Mouse (Mus musculus) lung, embryonic 14.5 days (tissue): Measurements from ENCODE around the gene Ocel1. TPM values are rescaled to one million over a fixed set of nuclear protein-coding genes. Genes with fewer than 3 reads are reported as not detected.

Source experiments
- ATAC-seq: fragments of 200-750 bp; cut with Nextera tagmentation; 2 replicates; pipeline ENCODE4 v1.8.0; 2017; ENCODE audit warnings: mild to moderate bottlenecking, moderate TSS enrichment, moderate library complexity; ENCODE audit not compliant: insufficient read depth
- DNase-seq: peaks from one replicate; pipeline ENCODE4 v3.0.0-alpha.2; 2015
- H3K27ac ChIP-seq: fragments of 300-500 bp; sonication (generic); 2 replicates; pipeline ENCODE4 v1.5.1; 2014; ENCODE audit warnings: low read depth, mild to moderate bottlenecking, moderate library complexity
- H3K27me3 ChIP-seq: fragments of 300-500 bp; sonication (generic); 2 replicates; pipeline ENCODE4 v1.6.1; 2014; ENCODE audit warnings: low read length, control low read depth; ENCODE audit not compliant: insufficient read depth
- H3K36me3 ChIP-seq: fragments of 300-500 bp; sonication (generic); 2 replicates; pipeline ENCODE4 v1.6.1; 2014; ENCODE audit warnings: control low read depth; ENCODE audit not compliant: insufficient read depth
- H3K4me1 ChIP-seq: fragments of 300-500 bp; sonication (generic); 2 replicates; pipeline ENCODE4 v1.6.1; 2014; ENCODE audit warnings: antibody characterized with exemption, control low read depth; ENCODE audit not compliant: insufficient read depth
- H3K4me2 ChIP-seq: fragments of 300-500 bp; sonication (generic); 2 replicates; pipeline ENCODE4 v1.6.1; 2014; ENCODE audit warnings: mild to moderate bottlenecking
- H3K4me3 ChIP-seq: fragments of 300-500 bp; sonication (generic); 2 replicates; pipeline ENCODE4 v1.5.1; 2014; ENCODE audit warnings: low read depth, low read length
- H3K9ac ChIP-seq: fragments of 300-500 bp; sonication (generic); 2 replicates; pipeline ENCODE4 v1.6.1; 2014
- H3K9me3 ChIP-seq: fragments of 300-500 bp; sonication (generic); 2 replicates; pipeline ENCODE4 v1.6.1; 2016; ENCODE audit warnings: low read depth, low read length, control low read depth
- CTCF ChIP-seq: IDR thresholded peaks from 2 replicates; pipeline ENCODE4 v1.5.1; 2016; ENCODE audit warnings: antibody characterized with exemption, low read depth
- WGBS: fragments of 180-500 bp; shearing (Covaris S2); extraction: QIAGEN DNeasy Blood & Tissue Kit; methylation state at CpG from one replicate; pipeline ENCODE4 v1.1.7; 2014; 5-methylcytosine and 5-hydroxymethylcytosine counted together
- polyA plus RNA-seq: library from polyadenylated mRNA; unstranded; fragments of >200 nt; fragmentation: Nextera tagmentation; extraction: Ambion mirVana; gene quantifications from 2 replicates; pipeline ENCODE4 v1.2.1, GENCODE M21; 2014

Ocel1 gene
- polyA plus RNA-seq, 1 experiment from 2014 or later = 5.0 TPM

DNA sequence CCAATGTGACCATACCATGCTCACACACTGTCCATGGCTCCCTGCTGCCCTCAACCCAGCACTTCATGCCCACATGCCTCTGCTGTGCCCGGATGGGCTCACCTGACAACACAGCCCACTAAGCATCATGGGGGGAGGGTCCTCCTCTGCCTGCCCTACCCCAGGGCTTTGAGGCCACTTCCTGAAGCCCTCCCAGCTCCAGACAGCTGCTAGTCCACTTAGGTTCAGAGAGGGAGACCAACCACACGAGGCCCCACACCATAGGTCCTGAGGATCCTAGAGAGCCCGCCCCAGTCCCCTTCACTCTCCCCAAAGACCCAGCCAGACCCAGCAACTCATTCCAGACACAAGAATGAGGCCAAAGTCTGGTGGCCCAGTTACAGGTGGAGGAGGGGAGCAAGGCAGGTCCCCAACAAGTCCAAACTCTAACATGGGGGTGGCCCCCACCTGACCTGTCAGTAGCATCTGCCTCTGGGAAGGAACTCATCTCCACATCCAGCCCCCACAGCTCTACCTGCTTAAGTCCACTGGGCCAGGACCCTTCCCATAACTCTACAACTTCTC is 8.5 kb downstream of the Ocel1 start:
- ATAC-seq = no peak
- 49% methylated on average over 3 of the region's 3 CpGs for WGBS

GRCm38 (mm10) chr8:71380178-71381171 is 9.4 kb downstream of the Ocel1 start:
- H3K4me1 ChIP-seq = peaks cover 29% of the 10 kb centered on the region
- peak overlapping the region; percentile 90 for H3K4me3 ChIP-seq
- H3K9ac ChIP-seq = peak overlapping the region; percentile 84
- DNase-seq = peak; percentile 28
- peaks cover 24% of the 10 kb centered on the region for H3K36me3 ChIP-seq
- no peaks in the 10 kb centered on the region for H3K27me3 ChIP-seq
- no peak for TF ChIP-seq CTCF
- no peak for ATAC-seq
- H3K4me2 ChIP-seq = peak overlapping the region; percentile 98
- WGBS = 1% methylated on average over 72 of the region's 72 CpGs
- peak overlapping the region; percentile 95; the same call in 1 of the 2 replicates for H3K27ac ChIP-seq
- H3K9me3 ChIP-seq = no peaks in the 10 kb centered on the region

More for the DNA sequence above, 8.5 kb downstream of the Ocel1 start:
- H3K9ac ChIP-seq = peak overlapping the region; percentile 84
- H3K4me3 ChIP-seq = peak overlapping the region; percentile 90
- peak overlapping the region; percentile 98 for H3K4me2 ChIP-seq
- H3K27ac ChIP-seq = 0 out of 2 replicates have a peak overlapping the region, but pooled peaks have one; percentile 12
- TF ChIP-seq CTCF = no peak
- peaks cover 29% of the 10 kb centered on the region for H3K4me1 ChIP-seq
- DNase-seq = no peak
- no peaks in the 10 kb centered on the region for H3K27me3 ChIP-seq
- H3K9me3 ChIP-seq = no peaks in the 10 kb centered on the region
- H3K36me3 ChIP-seq = peaks cover 32% of the 10 kb centered on the region

GRCm38 (mm10) chr8:71381421-71381970 is 10.4 kb downstream of the Ocel1 start, which contains the start of gene Nr2f6:
Gene Nr2f6 (minus strand): TSS chr8:71381960.
- WGBS = under 1% methylated on average over 76 of the region's 89 CpGs
- peak; percentile 80 for DNase-seq
- peak within 1 kb of the TSS; percentile 98 for H3K4me2 ChIP-seq
- H3K36me3 ChIP-seq = peaks cover 20% of the 10 kb centered on the region
- TF ChIP-seq CTCF = no peak
- peak within 1 kb of the TSS; percentile 95 for H3K27ac ChIP-seq
- peak; percentile 63 for ATAC-seq
- H3K9ac ChIP-seq = peak within 1 kb of the TSS; percentile 84
- H3K4me1 ChIP-seq = peaks cover 22% of the 10 kb centered on the region
- no peaks in the 10 kb centered on the region for H3K27me3 ChIP-seq
- H3K9me3 ChIP-seq = no peaks in the 10 kb centered on the region
- peak within 1 kb of the TSS; percentile 90 for H3K4me3 ChIP-seq

DNA sequence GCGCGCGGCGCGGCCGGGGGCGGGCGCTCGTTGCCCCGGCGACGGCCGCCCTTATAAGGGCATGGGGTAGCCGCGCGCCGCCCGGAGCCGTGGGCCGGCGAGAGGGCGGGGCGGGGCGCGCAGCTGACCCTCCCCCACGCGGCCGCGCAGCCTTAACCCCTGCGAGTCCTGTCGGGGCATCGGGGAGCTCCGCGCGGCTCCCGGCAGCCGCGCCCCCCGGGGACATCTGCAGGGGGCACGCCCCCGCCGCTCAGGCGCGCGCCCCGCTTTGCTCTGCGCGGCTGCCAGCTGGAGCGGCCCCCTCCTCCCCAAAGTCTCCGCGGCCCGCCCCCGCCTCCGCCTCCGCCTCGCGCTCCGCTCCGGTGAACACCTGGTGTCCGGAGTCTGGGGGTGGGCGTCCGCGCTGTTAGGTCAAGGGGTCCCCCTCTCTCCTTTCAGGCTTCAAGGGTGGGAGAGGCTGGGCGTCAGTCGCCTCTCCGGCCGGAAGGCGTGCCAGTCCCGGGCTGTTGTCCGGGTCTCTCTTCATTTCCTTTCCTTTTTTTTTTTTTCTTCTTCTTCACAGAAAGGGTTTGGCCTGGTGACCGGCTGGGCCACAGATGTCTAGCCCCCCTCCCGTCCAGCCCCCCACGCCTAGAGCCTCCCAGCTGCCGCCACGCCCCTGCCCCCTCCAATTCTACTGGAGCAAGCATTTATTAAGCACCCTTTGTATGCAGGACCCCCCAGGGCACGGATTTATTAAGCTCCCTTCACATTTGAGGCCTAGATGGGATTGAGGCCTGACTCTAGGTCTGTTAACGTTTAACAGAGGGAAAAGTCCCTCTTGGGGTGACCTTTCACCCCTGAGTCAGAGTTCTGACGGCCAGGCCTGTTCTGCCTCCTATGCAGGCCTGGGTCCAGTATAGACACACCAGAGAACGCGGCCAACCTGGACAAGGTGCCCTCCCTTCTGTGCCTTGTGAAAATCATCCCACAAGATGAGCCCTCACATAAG is 11.2 kb downstream of the Ocel1 start:
- Histone ChIP-seq H3K27me3 (no peaks in the 10 kb centered on the region), H3K4me3 (peak overlapping the region; percentile 90), H3K4me2 (peak overlapping the region; percentile 98), H3K9me3 (no peaks in the 10 kb centered on the region), H3K9ac (peak overlapping the region; percentile 84), H3K36me3 (peaks cover 15% of the 10 kb centered on the region), H3K27ac (peak overlapping the region; percentile 91), H3K4me1 (peaks cover 18% of the 10 kb centered on the region)
- WGBS = 2% methylated on average over 66 of the region's 80 CpGs
- ATAC-seq (peak; percentile 92), DNase-seq (peak; percentile 95)
- TF ChIP-seq CTCF = no peak

DNA sequence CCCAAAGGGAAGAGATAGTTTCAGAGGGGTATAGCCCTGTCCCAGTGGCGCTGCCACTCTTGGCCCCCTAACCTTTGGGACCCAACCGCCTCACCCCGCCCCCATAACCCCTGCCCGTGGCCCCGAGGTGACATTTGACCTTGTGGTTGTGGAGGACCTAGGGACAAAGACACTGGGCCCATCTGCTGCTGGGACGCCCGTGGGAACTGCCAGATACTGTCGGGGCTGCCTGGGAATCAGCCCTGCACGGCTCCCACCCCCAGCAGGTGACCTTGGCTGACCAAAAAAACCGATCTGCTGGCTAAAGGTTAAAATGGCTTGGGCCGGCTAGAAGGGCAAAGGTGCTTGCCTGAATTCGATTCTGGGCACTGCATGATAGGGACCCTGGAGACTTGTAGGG is 12.3 kb downstream of the Ocel1 start:
- 19% methylated on average over 12 of the region's 12 CpGs for WGBS

GRCm38 (mm10) chr8:71383860-71384259 is 12.8 kb downstream of the Ocel1 start:
- H3K9me3 ChIP-seq = no peaks in the 10 kb centered on the region
- no peak for ATAC-seq
- no peak overlapping the region for H3K27ac ChIP-seq
- WGBS = 42% methylated on average over 3 of the region's 3 CpGs
- DNase-seq = no peak
- H3K4me2 ChIP-seq = no peak overlapping the region
- no peak overlapping the region for H3K4me3 ChIP-seq
- no peaks in the 10 kb centered on the region for H3K36me3 ChIP-seq
- H3K27me3 ChIP-seq = no peaks in the 10 kb centered on the region
- no peak for TF ChIP-seq CTCF
- H3K4me1 ChIP-seq = peaks cover 18% of the 10 kb centered on the region
- no peak overlapping the region for H3K9ac ChIP-seq

More for the DNA sequence above, 12.3 kb downstream of the Ocel1 start:
- Histone ChIP-seq H3K9ac (no peak overlapping the region), H3K4me2 (no peak overlapping the region), H3K9me3 (no peaks in the 10 kb centered on the region), H3K36me3 (peaks cover 4% of the 10 kb centered on the region; the same call in 1 of the 2 replicates), H3K4me1 (peaks cover 18% of the 10 kb centered on the region), H3K27ac (peak overlapping the region; percentile 91; the same call in 1 of the 2 replicates), H3K4me3 (no peak overlapping the region), H3K27me3 (no peaks in the 10 kb centered on the region)
- DNase-seq (no peak), ATAC-seq (no peak)
- no peak for TF ChIP-seq CTCF
